Mouse (Mus musculus) heart, postnatal 0 days (tissue): ENCODE results near the gene Plekhh2.

Experiments used
- CTCF ChIP-seq: IDR thresholded peaks from 2 replicates; pipeline ENCODE4 v1.5.1; 2016; ENCODE audit warnings: antibody characterized with exemption, control low read depth, low read depth
- EP300 ChIP-seq: IDR thresholded peaks from 2 replicates; pipeline ENCODE4 v1.6.1; 2016; ENCODE audit warnings: antibody characterized with exemption, low read depth

DNA sequence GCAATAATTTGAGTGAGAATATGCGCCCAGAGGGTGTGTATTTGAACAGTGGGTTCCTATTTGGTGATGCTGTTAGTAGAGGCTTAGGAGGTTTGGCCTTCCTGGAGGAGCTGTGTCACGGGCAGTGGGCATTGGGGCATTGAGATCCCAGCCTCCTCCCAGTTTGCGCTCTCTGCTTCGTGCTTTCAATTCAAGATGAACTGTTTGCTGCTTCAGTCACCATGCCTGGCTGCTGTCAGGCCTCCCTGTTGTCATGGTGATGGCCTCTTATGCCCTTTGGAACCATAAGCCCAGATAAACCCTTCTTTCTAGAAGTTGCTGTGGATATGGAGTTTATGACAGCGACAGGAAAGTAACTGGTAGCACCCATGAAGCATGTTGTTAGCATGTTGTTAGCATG lies 40.5 kb downstream of the Plekhh2 start:
- no peak for TF ChIP-seq CTCF
- TF ChIP-seq EP300: no peak
